Mouse (Mus musculus): ENCODE measurements around the gene Gsap.
A peak's percentile ranks its signal among the peaks of the same experiment; 100 is the strongest.
"Not testable (repeated sequence)": the region's sequence is repeated elsewhere in the genome, so short reads cannot be mapped to it uniquely, and the experiment has no call there.

Gsap gene

DNA sequence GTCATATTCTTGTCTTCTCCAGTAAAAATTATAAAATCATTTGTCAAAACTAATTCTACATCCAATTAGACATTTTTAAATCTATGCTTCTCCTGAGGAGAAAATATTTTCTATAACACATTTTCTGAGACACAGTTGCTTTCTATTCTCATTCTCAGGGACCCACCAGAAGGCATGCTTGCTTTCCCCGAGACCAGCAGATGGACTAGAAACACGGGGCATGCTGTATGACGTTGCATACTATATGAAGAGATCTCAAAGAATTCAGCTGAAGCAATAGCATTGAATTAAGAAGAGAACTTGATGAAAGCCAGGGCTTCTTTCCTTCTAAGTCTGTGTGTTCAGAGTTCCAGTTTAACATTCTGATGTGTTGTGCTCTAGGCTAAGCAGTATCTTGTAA is 128.6 kb downstream of the Gsap start:
- no peak for DNase-seq (ENCODE audit: low read depth, low spot score)

DNA sequence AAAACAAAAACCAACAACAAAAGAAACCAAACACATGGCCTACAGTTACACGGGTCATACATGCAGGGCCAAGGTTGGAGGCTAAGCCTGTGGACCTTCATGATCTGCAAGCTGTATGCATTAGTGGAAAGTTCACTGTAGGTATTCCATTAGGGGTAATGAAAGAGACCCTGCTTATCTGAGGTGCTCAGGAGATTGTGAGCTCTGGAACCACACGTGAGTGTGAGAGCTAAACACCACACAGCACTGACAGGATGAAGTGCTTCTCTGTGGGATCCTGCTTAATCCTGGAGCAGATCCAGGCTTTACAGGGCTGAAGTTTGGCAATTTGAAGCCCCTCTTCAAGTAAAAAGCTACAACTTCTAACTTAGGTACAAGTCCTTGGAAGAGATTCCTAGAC is 134.1 kb downstream of the Gsap start:
- DNase-seq (ENCODE audit: low read depth, low spot score): no peak

DNA sequence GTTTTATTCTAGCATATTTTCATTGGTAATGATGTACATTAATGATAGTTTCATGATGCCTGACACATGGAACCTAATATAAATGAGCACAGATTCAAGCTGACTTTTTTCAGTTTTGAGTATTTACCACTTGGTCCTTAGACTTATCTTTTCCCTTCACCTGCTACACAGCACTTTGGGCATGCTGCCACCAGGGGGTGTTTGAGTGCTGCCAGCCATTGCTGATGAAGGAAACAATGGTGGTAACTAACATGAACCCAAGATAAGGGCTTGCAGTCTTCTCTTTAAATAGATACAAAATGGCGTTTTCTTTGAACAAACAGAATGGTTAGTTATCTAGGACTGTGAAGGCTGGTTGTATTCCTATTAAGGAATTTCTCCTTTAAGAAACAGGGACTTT is 140.4 kb downstream of the Gsap start:
- DNase-seq (ENCODE audit: low read depth, low spot score): peak; percentile 79

DNA sequence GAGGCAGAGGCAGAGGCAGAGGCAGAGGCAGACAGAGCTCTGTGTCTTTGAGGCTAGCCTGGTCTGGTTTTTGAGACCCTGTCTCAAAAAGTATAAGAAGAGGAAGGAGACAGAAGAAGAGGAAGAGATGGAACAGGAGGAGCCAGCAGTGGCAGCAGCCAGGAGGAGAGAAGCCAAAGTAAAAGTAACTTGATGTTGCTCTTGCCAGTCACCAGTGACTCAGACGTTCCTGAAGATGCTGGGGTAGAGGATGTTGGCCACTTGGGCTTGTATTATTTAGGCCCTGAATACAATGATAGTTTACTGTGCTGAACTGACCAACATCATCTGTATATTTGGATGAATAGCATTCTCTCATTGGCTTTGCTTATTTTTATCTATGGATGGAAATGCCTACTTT is 142.5 kb downstream of the Gsap start:
- DNase-seq (ENCODE audit: low read depth, low spot score): peak; percentile 47

DNA sequence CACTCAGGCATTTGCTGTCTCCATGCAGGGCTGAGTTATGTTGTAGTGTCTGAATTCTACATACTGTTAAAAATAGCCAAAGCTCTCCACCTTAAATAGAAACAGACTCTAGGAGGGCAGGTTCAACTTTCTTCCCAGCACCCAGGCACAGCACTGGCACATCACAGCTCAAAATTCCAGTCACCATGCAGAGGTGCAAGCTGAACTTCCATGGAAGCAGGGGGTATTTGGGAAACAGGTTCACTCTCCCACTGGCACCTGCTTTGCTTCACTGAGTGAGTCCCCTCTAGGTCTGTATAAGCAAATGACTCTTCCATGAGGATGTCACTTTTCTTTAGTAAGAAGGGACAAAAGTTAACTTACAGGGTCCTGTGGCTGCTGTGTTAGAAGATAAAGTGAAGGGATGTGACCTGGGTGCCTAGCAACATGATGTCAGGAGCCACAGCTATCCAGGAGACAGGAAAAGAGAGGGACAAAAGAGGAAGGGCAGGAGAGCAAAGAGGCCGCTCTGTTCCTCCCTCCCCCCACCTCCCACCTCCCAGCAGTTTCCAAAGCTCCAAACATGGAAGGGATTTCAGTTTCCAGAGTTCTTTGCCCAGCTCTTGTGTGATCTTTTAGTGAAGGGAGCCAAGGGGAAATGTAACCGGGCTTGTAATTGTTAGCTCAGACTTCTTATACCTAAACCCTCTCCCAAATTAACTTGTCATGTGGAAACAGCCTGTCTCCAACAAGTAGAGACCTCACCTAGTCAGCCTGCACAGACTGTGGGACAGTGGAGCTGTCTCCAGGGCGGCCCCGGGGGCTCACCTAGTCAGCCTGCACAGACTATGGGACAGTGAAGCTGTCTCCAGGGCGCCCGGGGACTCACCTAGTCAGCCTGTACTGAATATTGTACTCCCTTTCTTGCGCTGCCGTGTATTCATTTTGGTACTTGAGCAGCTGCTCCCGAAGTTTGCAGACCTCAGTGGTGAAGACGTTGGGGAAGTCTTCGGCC is 143.9 kb downstream of the Gsap start:
- no peak for DNase-seq (ENCODE audit: low read depth, low spot score)

DNA sequence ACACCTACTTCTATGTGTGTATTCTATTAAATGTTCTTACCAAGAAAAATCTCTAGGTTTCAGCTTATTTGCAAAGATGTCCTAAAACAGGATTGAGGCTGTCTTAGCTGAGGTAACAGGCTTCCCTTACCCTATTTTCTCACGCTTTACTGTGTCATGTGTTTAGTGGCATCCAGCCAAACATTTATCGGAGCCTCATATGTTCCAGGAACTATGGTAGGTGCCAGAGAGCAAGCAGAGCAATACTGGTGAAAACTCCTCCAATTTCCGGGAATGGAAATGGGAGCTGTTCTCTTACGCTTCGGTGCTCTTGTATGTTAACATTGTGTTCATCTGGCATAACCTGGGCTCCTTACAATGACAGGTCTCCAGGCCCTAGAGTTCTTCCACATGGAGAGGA is 145.6 kb downstream of the Gsap start:
- no peak for DNase-seq (ENCODE audit: low read depth, low spot score)

DNA sequence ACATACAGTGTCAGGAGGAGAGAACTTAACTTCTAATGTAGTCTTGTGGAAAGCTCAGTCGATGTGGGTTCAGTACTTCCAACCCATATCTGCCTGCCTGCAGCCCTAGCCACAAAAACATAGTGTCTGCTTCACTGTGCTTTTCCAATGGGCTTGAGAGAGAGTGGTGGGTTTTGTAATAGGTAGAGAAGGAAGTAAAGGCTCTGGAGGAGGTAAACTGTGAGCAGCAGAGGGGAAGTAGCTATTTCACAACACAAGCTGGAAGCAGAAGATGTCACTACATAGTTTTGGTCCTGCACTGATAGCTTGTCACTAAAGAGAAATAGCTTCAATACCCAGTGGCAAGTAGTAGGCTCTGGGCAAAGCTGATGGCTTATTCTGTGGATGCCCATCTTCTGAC is 146.1 kb downstream of the Gsap start:
- DNase-seq (ENCODE audit: low read depth, low spot score): no peak

DNA sequence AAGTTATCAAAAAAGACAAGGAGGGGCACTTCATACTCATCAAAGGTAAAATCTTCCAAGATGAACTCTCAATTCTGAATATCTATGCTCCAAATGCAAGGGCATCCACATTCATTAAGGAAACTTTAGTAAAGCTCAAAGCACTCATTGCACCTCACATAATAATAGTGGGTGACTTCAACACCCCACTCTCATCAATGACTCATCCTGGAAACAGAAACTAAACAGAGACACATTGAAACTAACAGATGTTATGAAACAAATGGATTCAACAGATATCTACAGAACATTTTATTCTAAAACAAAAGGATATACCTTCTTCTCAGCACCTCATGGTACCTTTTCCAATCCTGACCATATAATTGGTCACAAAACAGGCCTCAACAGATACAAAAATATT is 156.2 kb downstream of the Gsap start:
- not testable (repeated sequence) for DNase-seq (ENCODE audit: low read depth, low spot score)

DNA sequence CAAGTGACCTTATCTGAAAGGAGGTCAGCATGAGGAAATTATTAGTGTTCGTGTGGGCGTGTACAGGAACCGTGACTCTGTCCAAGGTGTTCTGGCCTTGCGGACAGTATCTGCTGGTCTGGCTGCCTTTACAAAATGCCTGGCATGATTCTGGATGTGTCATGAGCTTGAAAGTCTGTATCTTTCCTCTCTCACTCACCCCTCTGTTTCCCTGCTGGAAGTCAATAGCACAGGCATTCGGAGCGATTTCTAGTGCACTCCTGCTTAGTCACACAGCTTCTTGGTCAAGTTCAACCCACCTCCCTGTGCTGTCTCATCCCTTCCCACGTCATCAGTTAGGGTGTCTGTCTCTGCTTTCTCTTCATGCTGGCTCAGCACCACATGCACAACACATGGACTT is 162.3 kb downstream of the Gsap start:
- peak; percentile 95 for DNase-seq (ENCODE audit: low read depth, low spot score)

DNA sequence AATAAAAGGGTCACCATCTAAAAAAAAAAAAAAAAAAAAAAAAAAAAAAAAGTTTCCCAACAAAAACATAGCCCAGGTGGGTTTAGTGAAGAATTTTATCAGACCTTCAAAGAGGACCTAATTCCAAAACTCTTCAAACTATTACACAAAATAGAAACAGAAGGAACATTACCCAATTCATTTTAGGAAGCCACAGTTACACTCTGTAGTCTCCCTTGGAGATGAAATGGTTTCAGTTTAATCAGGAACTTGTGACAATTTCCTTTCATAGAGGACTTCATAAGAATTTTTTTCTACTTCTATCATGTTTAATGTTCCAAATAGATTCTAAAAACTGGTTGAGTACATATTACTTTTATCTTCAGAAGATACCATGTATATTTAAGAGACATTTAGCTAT is 165.6 kb downstream of the Gsap start:
- no peak for DNase-seq (ENCODE audit: low read depth, low spot score)

DNA sequence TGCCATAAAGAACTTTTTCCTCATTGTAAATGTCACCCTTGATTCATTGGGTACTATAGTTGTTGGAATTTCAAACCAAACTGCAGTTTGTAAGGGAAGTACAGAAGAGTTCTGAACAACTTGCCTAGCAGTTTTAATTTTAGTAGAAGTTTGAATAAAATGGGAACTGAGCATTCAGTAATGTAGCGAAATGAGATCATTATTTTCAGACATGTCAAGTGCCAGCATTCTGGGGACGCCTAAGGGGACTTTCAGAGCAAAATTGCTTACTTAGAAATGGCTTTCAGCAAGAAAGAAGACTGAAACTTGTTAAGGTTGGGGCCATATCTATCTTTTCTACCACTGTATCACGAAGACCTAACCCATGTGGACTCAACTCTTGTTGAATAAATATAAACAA is 172.6 kb downstream of the Gsap start:
- no peak for DNase-seq (ENCODE audit: low read depth, low spot score)

DNA sequence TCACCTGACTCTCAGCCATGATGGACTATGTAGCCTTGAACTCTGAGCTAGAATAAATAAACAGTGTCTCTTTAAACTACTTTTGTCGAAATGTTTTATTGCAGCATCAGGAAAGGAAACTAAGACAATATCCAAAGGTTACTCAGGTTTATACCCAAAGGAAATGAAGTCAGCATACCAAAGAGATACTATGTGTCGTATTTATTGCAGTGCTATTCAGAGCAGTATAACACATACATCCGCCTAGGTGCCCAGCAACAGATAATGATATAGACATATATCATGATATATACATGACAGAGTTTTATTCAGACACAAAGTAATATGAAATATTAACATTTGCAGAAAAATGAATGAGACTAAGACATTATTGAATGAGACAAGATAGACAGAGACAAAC is 177.3 kb downstream of the Gsap start:
- no peak for DNase-seq (ENCODE audit: low read depth, low spot score)
